Mouse (Mus musculus) spleen, adult 2 months (tissue): Measurements from ENCODE around the gene Olfr1106. TPM values are rescaled to one million over a fixed set of nuclear protein-coding genes. Genes with fewer than 3 reads are reported as not detected.

Experiments
- DNase-seq, 2 experiments: peaks; one replicate each; pipeline versions ENCODE4 v3.0.0 to v3.0.0-alpha.2; 2012 to 2021; ENCODE audit warnings: low spot score in 2 of 2, low read depth in 1 of 2
- H3K27ac ChIP-seq: fragments of 200-500 bp; 2 replicates; pipeline ENCODE4 v1.5.1; 2012; ENCODE audit warnings: low read length, inconsistent platforms; ENCODE audit not compliant: insufficient read depth
- H3K27me3 ChIP-seq: fragments of 200-500 bp; 2 replicates; pipeline ENCODE4 v1.6.1; 2012; ENCODE audit warnings: mild to moderate bottlenecking, moderate library complexity, low read length, inconsistent platforms; ENCODE audit not compliant: control insufficient read depth, insufficient read depth
- H3K36me3 ChIP-seq: fragments of 200-500 bp; 2 replicates; pipeline ENCODE4 v1.6.1; 2012; ENCODE audit warnings: mild to moderate bottlenecking, low read length, inconsistent platforms; ENCODE audit not compliant: control insufficient read depth, insufficient read depth
- H3K4me1 ChIP-seq: fragments of 200-500 bp; 2 replicates; pipeline ENCODE4 v1.6.1; 2011; ENCODE audit warnings: inconsistent platforms; ENCODE audit not compliant: control insufficient read depth, insufficient read depth, insufficient read length
- H3K4me3 ChIP-seq: fragments of 200-500 bp; 2 replicates; pipeline ENCODE4 v1.5.1; 2011; ENCODE audit warnings: mild to moderate bottlenecking, inconsistent platforms; ENCODE audit not compliant: insufficient read depth, insufficient read length; ENCODE audit errors: extremely low read depth
- CTCF ChIP-seq: fragments of 200-500 bp; IDR thresholded peaks from 2 replicates; pipeline ENCODE4 v1.5.1; 2011; ENCODE audit warnings: mild to moderate bottlenecking, inconsistent platforms; ENCODE audit not compliant: insufficient read depth, insufficient read length, insufficient replicate concordance; ENCODE audit errors: extremely low read depth
- POLR2A ChIP-seq: fragments of 200-500 bp; IDR thresholded peaks from 2 replicates; pipeline ENCODE4 v1.6.1; 2011; ENCODE audit warnings: low read depth, low read length, inconsistent platforms
- WGBS: fragments of 180-500 bp; shearing (Covaris S2); methylation state at CpG from one replicate; pipeline ENCODE4 v1.1.7; 2018; 5-methylcytosine and 5-hydroxymethylcytosine counted together
- polyA plus RNA-seq: library from polyadenylated mRNA; depleted of rRNA; stranded (reverse); fragments of >200 nt; gene quantifications from 2 replicates; pipeline ENCODE4 v1.2.3, GENCODE M21; 2012; rRNA removed

Gene Olfr1106
- polyA plus RNA-seq, result not detected in 2 replicates

DNA sequence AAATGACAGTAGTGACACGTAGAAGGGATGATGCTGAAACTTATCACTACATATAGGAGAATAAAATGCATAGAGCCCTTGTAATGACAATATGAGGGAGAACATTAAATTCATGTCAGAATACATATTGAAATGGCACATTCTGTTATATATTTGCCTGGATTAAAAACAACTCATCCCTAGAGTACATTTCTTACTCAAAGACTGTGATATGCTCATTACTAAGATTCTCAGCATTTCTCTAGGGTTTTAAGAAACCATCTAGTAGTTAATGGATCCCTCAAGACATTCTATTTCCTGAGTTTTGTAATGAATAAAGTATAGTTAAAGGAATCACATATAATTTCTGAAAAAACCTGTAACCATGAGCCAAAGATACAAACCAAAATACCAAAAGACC, at the start of gene Olfr1106:
Olfr1106 (minus strand) TSS at position 101 of the 400 bp plus-strand sequence.
- Histone ChIP-seq H3K27ac (no peak within 1 kb of the TSS), H3K27me3 (no peaks in the 10 kb centered on the region), H3K4me1 (no peaks in the 10 kb centered on the region), H3K4me3 (no peak within 1 kb of the TSS), H3K36me3 (no peaks in the 10 kb centered on the region)
- 61% methylated on average over 1 of the region's 1 CpGs for WGBS
- no peak for DNase-seq
- no peak for TF ChIP-seq CTCF
- TF ChIP-seq POLR2A, result no peak

DNA sequence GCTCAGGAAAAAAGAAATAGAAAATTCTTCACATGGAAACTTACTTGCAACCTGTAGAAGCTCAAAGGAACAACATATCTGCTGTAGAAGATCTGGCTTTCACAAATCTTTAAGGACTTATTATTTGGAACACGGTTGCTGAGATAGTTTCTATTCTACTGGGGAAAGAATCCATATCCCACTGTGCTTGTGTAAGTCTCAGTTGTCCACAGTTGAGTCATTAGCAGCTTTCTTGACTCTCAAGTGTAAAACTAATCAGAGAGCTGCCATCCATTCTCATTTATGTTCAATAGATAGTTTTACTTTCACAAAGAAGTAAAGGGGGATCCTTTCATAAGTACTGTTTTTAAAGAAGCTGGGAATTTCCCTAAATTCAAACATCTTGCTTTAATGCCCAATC, 43.8 kb upstream of the Olfr1106 start, which contains the start of gene Olfr1109:
Olfr1109 (minus strand) TSS at position 101 of the 400 bp plus-strand sequence.
- no peaks in the 10 kb centered on the region for H3K36me3 ChIP-seq
- H3K27ac ChIP-seq, result no peak within 1 kb of the TSS
- no peaks in the 10 kb centered on the region for H3K27me3 ChIP-seq
- TF ChIP-seq POLR2A, result no peak
- no peak for TF ChIP-seq CTCF
- DNase-seq, result no peak
- 65% methylated on average over 1 of the region's 1 CpGs for WGBS
- H3K4me3 ChIP-seq, result no peak within 1 kb of the TSS
- H3K4me1 ChIP-seq, result no peaks in the 10 kb centered on the region

DNA sequence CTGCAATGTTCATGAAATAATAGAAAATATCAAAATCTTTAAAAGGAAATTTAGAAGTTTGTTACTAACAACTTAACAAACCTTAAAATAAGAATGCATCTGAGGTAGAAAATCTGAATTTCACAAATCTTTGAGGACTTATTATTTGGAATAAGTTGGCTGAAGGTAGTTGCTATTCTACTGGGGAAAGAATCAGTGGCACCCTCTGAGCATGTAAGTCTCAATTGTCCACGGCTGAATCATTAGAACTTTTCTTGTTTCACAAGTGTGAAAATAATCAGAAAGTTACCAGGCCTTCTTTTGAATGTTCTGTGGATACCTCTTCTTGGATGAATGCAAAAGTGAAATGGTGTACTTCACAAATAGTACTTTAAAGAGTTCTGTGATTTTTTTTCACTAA, 23.6 kb upstream of the Olfr1106 start, which contains the start of gene Olfr1107:
Olfr1107 (minus strand) TSS at position 101 of the 400 bp plus-strand sequence.
- TF ChIP-seq POLR2A (no peak), CTCF (no peak)
- H3K27ac ChIP-seq, result no peak within 1 kb of the TSS
- DNase-seq, result no peak
- H3K4me1 ChIP-seq, result no peaks in the 10 kb centered on the region
- WGBS, result 79% methylated on average over 1 of the region's 1 CpGs
- H3K36me3 ChIP-seq, result no peaks in the 10 kb centered on the region
- no peak within 1 kb of the TSS for H3K4me3 ChIP-seq
- H3K27me3 ChIP-seq, result no peaks in the 10 kb centered on the region

DNA sequence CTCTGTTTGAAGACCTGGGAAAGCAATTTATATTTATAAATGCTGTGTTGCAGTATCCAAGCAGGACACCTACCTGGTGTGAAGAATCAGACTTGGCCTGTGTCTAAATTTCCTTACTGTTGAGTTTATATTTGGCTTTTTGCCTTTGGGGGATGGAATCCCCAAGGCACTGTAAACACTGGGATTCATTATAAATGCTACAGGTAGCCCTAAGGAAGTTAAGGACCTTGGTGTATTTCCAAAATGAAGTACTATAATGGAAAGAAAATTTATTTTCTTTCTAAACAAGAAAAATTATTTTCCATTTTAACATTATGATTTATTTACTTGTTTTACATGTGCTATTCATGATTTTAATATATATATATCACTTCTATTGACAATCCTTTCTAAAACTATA, 15.6 kb downstream of the Olfr1106 start, which contains the start of gene Olfr1105:
Olfr1105 (minus strand) TSS at position 101 of the 400 bp plus-strand sequence.
- no peak within 1 kb of the TSS for H3K4me3 ChIP-seq
- TF ChIP-seq CTCF (no peak), POLR2A (no peak)
- DNase-seq, result no peak
- H3K27me3 ChIP-seq, result no peaks in the 10 kb centered on the region
- no peaks in the 10 kb centered on the region for H3K4me1 ChIP-seq
- H3K27ac ChIP-seq, result no peak within 1 kb of the TSS
- H3K36me3 ChIP-seq, result no peaks in the 10 kb centered on the region

DNA sequence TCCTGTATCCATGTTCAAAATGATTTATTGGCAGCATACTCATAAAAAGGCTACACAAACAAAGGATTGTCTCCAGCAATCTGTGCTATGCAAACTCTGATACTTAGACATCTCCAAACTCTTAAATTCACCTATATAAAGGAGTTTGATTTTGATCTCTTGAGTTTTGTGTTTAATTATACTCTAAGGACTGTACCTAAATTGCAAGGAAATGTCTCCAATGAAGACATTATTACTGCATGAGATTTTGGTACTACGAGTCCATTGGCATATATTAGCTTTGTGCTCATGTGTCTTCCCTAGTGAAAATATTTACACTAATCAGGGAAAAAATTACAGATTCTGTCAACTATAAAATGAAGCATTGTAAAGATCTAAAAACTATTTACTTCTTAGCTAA, 25.1 kb downstream of the Olfr1106 start, which contains the start of gene Olfr1104:
Olfr1104 (minus strand) TSS at position 101 of the 400 bp plus-strand sequence.
- WGBS, result 78% methylated on average over 1 of the region's 1 CpGs
- H3K4me3 ChIP-seq, result no peak within 1 kb of the TSS
- TF ChIP-seq CTCF, result no peak
- no peak for TF ChIP-seq POLR2A
- DNase-seq, result no peak
- H3K27me3 ChIP-seq, result no peaks in the 10 kb centered on the region
- H3K36me3 ChIP-seq, result no peaks in the 10 kb centered on the region
- no peak within 1 kb of the TSS for H3K27ac ChIP-seq
- no peaks in the 10 kb centered on the region for H3K4me1 ChIP-seq

DNA sequence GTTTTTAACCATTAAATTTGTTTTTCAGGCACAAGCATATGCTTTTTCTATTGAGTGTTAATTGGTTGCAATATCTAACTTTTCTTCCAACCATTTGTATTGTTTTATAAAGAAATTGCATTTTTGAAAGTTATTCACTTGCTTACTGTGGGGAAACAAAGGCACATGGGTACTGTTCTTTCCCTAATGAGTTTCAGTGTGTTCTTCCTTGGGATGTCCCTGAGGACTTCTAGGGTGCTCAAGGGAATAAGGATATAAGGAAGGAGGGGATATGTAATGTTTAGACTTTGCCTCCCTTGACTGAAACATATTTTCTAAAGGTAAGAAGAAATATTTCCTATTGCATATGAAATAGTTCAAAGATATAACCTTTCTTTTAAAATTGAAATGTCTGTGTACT, 54.0 kb downstream of the Olfr1106 start, which contains the start of gene Olfr1102:
Olfr1102 (plus strand) TSS at position 301 of the 400 bp plus-strand sequence.
- TF ChIP-seq CTCF, result no peak
- no peak for TF ChIP-seq POLR2A
- no peaks in the 10 kb centered on the region for H3K27me3 ChIP-seq

More for the DNA sequence above, 54.0 kb downstream of the Olfr1106 start, which contains the start of gene Olfr1102:
- Histone ChIP-seq H3K4me3 (no peak within 1 kb of the TSS), H3K27ac (no peak within 1 kb of the TSS), H3K36me3 (no peaks in the 10 kb centered on the region), H3K4me1 (no peaks in the 10 kb centered on the region)
- DNase-seq, result no peak

Other genes with a start within 250 kb of the Olfr1106 start
- gene Olfr141, start 242.3 kb downstream of the Olfr1106 start, polyA plus RNA-seq, result not detected in 2 replicates
- gene Olfr1094, start 227.6 kb downstream of the Olfr1106 start, polyA plus RNA-seq, result not detected in 2 replicates
- not detected in 2 replicates for gene Olfr1095, start 200.6 kb downstream of the Olfr1106 start, polyA plus RNA-seq
- not detected in 2 replicates for gene Gm13723, start 177.5 kb downstream of the Olfr1106 start, polyA plus RNA-seq
- gene Olfr1097, start 160.1 kb downstream of the Olfr1106 start, polyA plus RNA-seq, result not detected in 2 replicates
- gene Olfr1098, start 127.7 kb downstream of the Olfr1106 start, polyA plus RNA-seq, result not detected in 2 replicates
- gene Olfr1099, start 91.6 kb downstream of the Olfr1106 start, polyA plus RNA-seq, result not detected in 2 replicates
- gene Olfr1100, start 72.3 kb downstream of the Olfr1106 start, polyA plus RNA-seq, result not detected in 2 replicates
- gene Olfr1101, start 61.1 kb downstream of the Olfr1106 start, polyA plus RNA-seq, result not detected in 2 replicates
- gene Olfr1102, start 53.9 kb downstream of the Olfr1106 start, polyA plus RNA-seq, result not detected in 2 replicates
- gene Olfr1104, start 25.2 kb downstream of the Olfr1106 start, polyA plus RNA-seq, result not detected in 2 replicates
- not detected in 2 replicates for gene Olfr1105, start 15.7 kb downstream of the Olfr1106 start, polyA plus RNA-seq
- not detected in 2 replicates for gene Olfr1107, start 23.5 kb upstream of the Olfr1106 start, polyA plus RNA-seq
- gene Olfr1109, start 43.7 kb upstream of the Olfr1106 start, polyA plus RNA-seq, result not detected in 2 replicates
- not detected in 2 replicates for gene Olfr259, start 62.3 kb upstream of the Olfr1106 start, polyA plus RNA-seq
- gene Olfr1110, start 88.0 kb upstream of the Olfr1106 start, polyA plus RNA-seq, result not detected in 2 replicates
- gene Olfr1111, start 100.4 kb upstream of the Olfr1106 start, polyA plus RNA-seq, result not detected in 2 replicates
- gene Olfr1112, start 135.5 kb upstream of the Olfr1106 start, polyA plus RNA-seq, result not detected in 2 replicates
- gene Olfr1113, start 156.7 kb upstream of the Olfr1106 start, polyA plus RNA-seq, result not detected in 2 replicates
- not detected in 2 replicates for gene Olfr1115, start 195.7 kb upstream of the Olfr1106 start, polyA plus RNA-seq
- not detected in 2 replicates for gene Olfr1116, start 215.3 kb upstream of the Olfr1106 start, polyA plus RNA-seq